Mouse (Mus musculus): ENCODE measurements around the gene Stip1.

- TF ChIP-seq TCF12 (IDR thresholded peaks at IDR 0.05; ENCODE audit: low read depth, low read length) (peak; percentile 77), MAZ (IDR thresholded peaks at IDR 0.05; ENCODE audit: low read depth, low read length) (peak; percentile 83; the same call in 1 of the 2 replicates), CTCF (conservative IDR thresholded peaks at IDR 0.05 in 1 of 2, IDR thresholded peaks at IDR 0.05 in 1 of 2; ENCODE audit: low read depth in 2 of 2, low read length in 2 of 2) (peak in 1 of 2 experiments; percentile 39; a peak in 2 of 4 replicates)
Observed at GRCm38 (mm10) chr19:6975537-6976521, 63.9 kb downstream of the Stip1 start, which contains the start of gene Plcb3.
